Mouse (Mus musculus) E14TG2a.4 (cell line): ENCODE measurements around the gene Spred3.

Source experiments
- H3K27me3 ChIP-seq: 2 replicates; pipeline ENCODE4 v1.6.1; 2014; ENCODE audit warnings: low read length, control low read depth; ENCODE audit not compliant: insufficient read depth
- H3K36me3 ChIP-seq: 2 replicates; pipeline ENCODE4 v1.6.1; 2014; ENCODE audit warnings: low read length, control low read depth; ENCODE audit not compliant: insufficient read depth
- H3K4me1 ChIP-seq: replicated peaks from 2 replicates; pipeline ENCODE4 v1.6.1; 2014; ENCODE audit warnings: low read depth, low read length, control low read depth
- H3K4me3 ChIP-seq: replicated peaks from 2 replicates; pipeline ENCODE4 v1.5.1; 2014; ENCODE audit warnings: mild to moderate bottlenecking, low read length
- H3K9me3 ChIP-seq: 2 replicates; pipeline ENCODE4 v1.6.1; 2014; ENCODE audit warnings: low read length, control low read depth
- CTCF ChIP-seq: conservative IDR thresholded peaks from 2 replicates; pipeline ENCODE4 v1.5.1; 2014; ENCODE audit warnings: low read length
- NANOG ChIP-seq: IDR thresholded peaks from 2 replicates; pipeline ENCODE4 v1.6.1; 2014; ENCODE audit warnings: borderline replicate concordance, low read length, mixed read lengths
- POU5F1 ChIP-seq: IDR thresholded peaks from 2 replicates; pipeline ENCODE4 v1.6.1; 2014; ENCODE audit warnings: low read length, borderline replicate concordance

Gene Spred3

DNA sequence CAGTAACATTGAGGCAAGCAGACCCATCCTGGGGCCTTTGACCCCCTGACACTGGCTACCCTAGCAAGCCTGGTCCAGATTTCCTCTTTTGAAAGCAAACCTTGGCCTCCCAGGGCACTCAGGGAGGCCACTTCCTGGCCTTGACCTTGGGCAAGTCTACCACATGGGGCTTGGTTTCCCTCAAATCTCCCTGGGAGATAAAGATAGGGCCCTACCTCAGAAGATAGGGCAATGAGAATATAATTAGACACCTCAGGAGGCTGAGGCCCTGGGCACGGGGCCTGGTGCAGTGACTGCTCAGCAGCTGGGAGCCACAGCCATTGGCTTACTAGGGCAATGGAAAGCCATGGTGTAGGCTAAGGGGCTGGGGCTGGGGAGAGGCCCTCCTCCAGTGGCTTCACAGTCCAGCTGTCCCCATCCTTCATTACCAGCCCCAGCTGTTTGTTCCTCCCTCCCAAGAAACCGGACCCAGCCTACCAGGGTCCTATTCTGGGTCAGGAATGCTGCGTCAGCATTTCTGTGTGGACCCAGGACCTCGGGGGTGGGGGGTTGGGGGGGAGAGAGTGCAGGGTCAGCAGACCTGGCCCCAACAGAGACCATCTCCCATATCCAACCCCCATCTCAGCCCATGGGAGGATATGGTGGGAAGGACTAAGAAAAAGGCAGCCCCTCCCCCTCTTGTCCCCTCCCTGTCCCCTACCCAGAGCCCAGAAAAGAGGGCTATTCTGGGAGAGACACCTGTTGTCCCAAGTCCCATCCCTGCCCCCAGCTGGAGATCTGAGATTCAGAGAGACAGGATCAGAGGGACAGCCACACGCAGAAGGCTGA is 46.5 kb downstream of the Spred3 start:
- peaks cover 49% of the 10 kb centered on the region for H3K4me1 ChIP-seq
- H3K9me3 ChIP-seq = no peaks in the 10 kb centered on the region
- H3K4me3 ChIP-seq = peak overlapping the region; percentile 77
- H3K27me3 ChIP-seq = peaks cover 14% of the 10 kb centered on the region
- TF ChIP-seq CTCF = no peak
- TF ChIP-seq POU5F1 = no peak
- no peak for TF ChIP-seq NANOG
- no peaks in the 10 kb centered on the region for H3K36me3 ChIP-seq

DNA sequence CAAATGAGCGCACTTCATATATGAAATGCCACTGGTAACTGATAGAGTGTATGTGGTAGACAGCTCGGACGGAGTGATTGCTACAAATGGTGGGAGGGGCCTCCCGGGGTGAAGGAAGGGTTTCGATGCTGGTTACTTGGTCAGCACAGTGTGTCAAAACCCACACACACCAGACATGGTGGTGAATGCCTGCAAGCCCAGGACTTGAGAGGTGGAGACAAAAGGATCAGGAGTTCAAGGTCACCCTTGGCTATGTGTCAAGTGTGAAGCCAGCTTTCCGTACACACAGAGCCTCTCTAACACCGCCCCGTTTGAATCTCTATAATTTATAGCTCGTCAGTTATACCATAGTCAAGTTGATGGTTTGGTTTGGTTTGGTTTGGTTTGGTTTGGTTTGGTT is 47.4 kb downstream of the Spred3 start:
- TF ChIP-seq NANOG (no peak), CTCF (no peak), POU5F1 (no peak)
- Histone ChIP-seq H3K4me1 (peaks cover 58% of the 10 kb centered on the region), H3K27me3 (peaks cover 14% of the 10 kb centered on the region), H3K9me3 (no peaks in the 10 kb centered on the region), H3K36me3 (no peaks in the 10 kb centered on the region), H3K4me3 (0 out of 2 replicates have a peak overlapping the region, but pooled peaks have one; percentile 11)

- H3K36me3 ChIP-seq = peaks cover 7% of the 10 kb centered on the region
- peaks cover 20% of the 10 kb centered on the region for H3K27me3 ChIP-seq
- H3K4me1 ChIP-seq = peaks cover 38% of the 10 kb centered on the region
- no peak for TF ChIP-seq POU5F1
- no peak for TF ChIP-seq NANOG
- no peak for TF ChIP-seq CTCF
- no peak overlapping the region for H3K4me3 ChIP-seq
- H3K9me3 ChIP-seq = no peaks in the 10 kb centered on the region
Observed at GRCm38 (mm10) chr7:29119526-29119925, 50.7 kb downstream of the Spred3 start.

DNA sequence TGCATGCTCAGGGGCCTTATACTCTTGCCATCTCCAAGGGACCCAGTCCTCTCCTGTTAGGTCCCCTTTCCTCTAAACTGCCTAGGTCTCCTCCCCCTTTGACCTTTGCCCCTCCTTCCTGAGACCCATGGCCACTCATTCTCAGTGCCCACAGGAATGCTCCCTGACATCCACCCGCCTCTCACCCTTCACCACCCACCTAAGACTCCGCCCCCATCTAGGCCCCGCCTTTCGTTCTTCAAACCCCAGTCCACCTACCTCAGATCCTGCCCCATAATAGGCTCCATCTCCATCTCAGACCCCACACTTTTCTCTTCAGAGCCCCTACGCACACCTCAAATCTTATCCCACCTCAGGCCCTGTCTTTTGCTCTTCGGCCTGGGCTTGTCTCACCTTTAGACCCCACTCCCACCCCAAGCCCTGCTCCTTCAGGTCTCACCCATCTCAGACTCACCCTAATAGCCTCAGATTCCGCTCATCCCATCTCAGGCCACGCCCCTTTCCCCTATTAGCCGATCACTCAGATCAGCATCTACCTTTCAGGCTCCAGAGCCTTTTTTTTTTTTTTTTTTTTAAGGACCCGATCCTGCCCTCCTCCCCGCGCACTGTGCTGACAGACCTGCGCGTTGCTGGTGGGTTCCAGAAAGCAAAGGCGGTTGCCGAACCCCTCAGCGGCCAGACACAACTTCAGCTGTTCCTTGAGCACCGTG is 51.9 kb downstream of the Spred3 start:
- peaks cover 25% of the 10 kb centered on the region for H3K4me1 ChIP-seq
- H3K27me3 ChIP-seq = peaks cover 13% of the 10 kb centered on the region; the same call in 1 of the 2 replicates
- peaks cover 12% of the 10 kb centered on the region for H3K36me3 ChIP-seq
- TF ChIP-seq POU5F1 = no peak
- no peak for TF ChIP-seq CTCF
- TF ChIP-seq NANOG = no peak
- H3K4me3 ChIP-seq = peak overlapping the region; percentile 59
- H3K9me3 ChIP-seq = no peaks in the 10 kb centered on the region

- H3K36me3 ChIP-seq = 0 out of 2 replicates have a peak, but pooled peaks cover 4% of the 10 kb centered on the region
- TF ChIP-seq CTCF (no peak), NANOG (no peak), POU5F1 (no peak)
- no peaks in the 10 kb centered on the region for H3K9me3 ChIP-seq
- H3K4me1 ChIP-seq = peaks cover 23% of the 10 kb centered on the region
- peaks cover 22% of the 10 kb centered on the region for H3K27me3 ChIP-seq
- peak overlapping the region; percentile 58 for H3K4me3 ChIP-seq
Observed at GRCm38 (mm10) chr7:29108992-29109955, 60.9 kb downstream of the Spred3 start.
